In genomic region chr1:131125987-131126744, GRCm38 (mm10) we compare ENCODE assay signal across 9 mouse cellular contexts. TPM values are rescaled to one million over a fixed set of nuclear protein-coding genes. Genes with fewer than 3 reads are reported as not detected.
A peak's percentile ranks its signal among the peaks of the same experiment; 100 is the strongest.
DNase-seq lines count a peak whose midpoint lies in the region; ATAC-seq and TF ChIP-seq lines count a peak whose summit lies in the region.
"Had no signal": no experiment of that assay in that cellular context is flagged by ENCODE, and none has a peak within 500 bp of the region (broad histone marks: within the 10 kb centered on the region; RNA-seq: fewer than 3 reads in every experiment).

No protein-coding gene starts in this region.

- ATAC-seq in lung, embryonic 14.5 days (ENCODE audit: insufficient read depth), result peak; percentile 63; the same call in 1 of the 2 replicates
- peak; percentile 72 for ATAC-seq in granulocyte monocyte progenitor cell, adult 5-6 weeks (replicated peaks; ENCODE audit: poor library complexity, severe bottlenecking)
- ATAC-seq in midbrain, embryonic 14.5 days (ENCODE audit: low FRiP score, low TSS enrichment), result no peak

- peaks cover 19% of the 10 kb centered on the region; the same call in 1 of the 2 replicates for H3K36me3 ChIP-seq in lung, embryonic 14.5 days (ENCODE audit: insufficient read depth)
- peaks cover 46% of the 10 kb centered on the region for H3K36me3 ChIP-seq in midbrain, embryonic 14.5 days (ENCODE audit: control insufficient read depth, insufficient read depth, low read length)

- no peaks in the 10 kb centered on the region for H3K4me1 ChIP-seq in lung, embryonic 14.5 days (ENCODE audit: insufficient read depth)
- no peaks in the 10 kb centered on the region for H3K4me1 ChIP-seq in midbrain, embryonic 14.5 days (ENCODE audit: control insufficient read depth, insufficient read depth, low read length)
- H3K4me1 ChIP-seq: hindbrain, embryonic 15.5 days had no signal

- H3K27ac ChIP-seq in lung, embryonic 14.5 days (ENCODE audit: low read depth), result peak overlapping the region; percentile 30; the same call in 1 of the 2 replicates
- no peak overlapping the region for H3K27ac ChIP-seq in midbrain, embryonic 14.5 days (replicated peaks; ENCODE audit: low read depth, low read length)
- H3K27ac ChIP-seq: hindbrain, embryonic 15.5 days had no signal

- TF ChIP-seq CTCF in lung, embryonic 14.5 days (IDR thresholded peaks at IDR 0.05; ENCODE audit: low read depth), result no peak

- H3K9ac ChIP-seq in lung, embryonic 14.5 days, result no peak overlapping the region
- no peak overlapping the region for H3K9ac ChIP-seq in midbrain, embryonic 14.5 days (replicated peaks; ENCODE audit: low read length)
- H3K9ac ChIP-seq: hindbrain, embryonic 15.5 days had no signal

- no peak overlapping the region for H3K4me3 ChIP-seq in lung, embryonic 14.5 days (ENCODE audit: low read depth, low read length)
- no peak overlapping the region for H3K4me3 ChIP-seq in midbrain, embryonic 14.5 days (replicated peaks; ENCODE audit: low read depth, low read length)
- H3K4me3 ChIP-seq: hindbrain, embryonic 15.5 days had no signal

- DNase-seq in lung, embryonic 14.5 days, result no peak
- no peak for DNase-seq in lung, postnatal 4 days
- peak; percentile 90 for DNase-seq in adrenal gland, adult 2 months
- DNase-seq in spleen, postnatal 36 days (ENCODE audit: low spot score in 2 of 2), result peak; percentile 45 to 73
- no peak for DNase-seq in urinary bladder, postnatal 4 days (ENCODE audit: low spot score in 2 of 2)
- no peak for DNase-seq in midbrain, embryonic 14.5 days
- DNase-seq: cerebellum, adult 11 months had no signal

- 42% methylated on average over 11 of the region's 11 CpGs for WGBS in lung, embryonic 14.5 days
- 87% methylated on average over 11 of the region's 11 CpGs for WGBS in midbrain, embryonic 14.5 days

- H3K27me3 ChIP-seq in lung, embryonic 14.5 days (ENCODE audit: insufficient read depth, low read length), result no peaks in the 10 kb centered on the region
- H3K27me3 ChIP-seq in midbrain, embryonic 14.5 days (ENCODE audit: control insufficient read depth, insufficient read depth, low read length), result no peaks in the 10 kb centered on the region
- H3K27me3 ChIP-seq: hindbrain, embryonic 15.5 days had no signal

- no peaks in the 10 kb centered on the region for H3K9me3 ChIP-seq in lung, embryonic 14.5 days (ENCODE audit: low read depth, low read length)
- H3K9me3 ChIP-seq in midbrain, embryonic 14.5 days (ENCODE audit: control insufficient read depth, low read length), result no peaks in the 10 kb centered on the region
- H3K9me3 ChIP-seq: hindbrain, embryonic 15.5 days had no signal

- 0 out of 2 replicates have a peak overlapping the region, but pooled peaks have one; percentile 7 for H3K4me2 ChIP-seq in lung, embryonic 14.5 days
- H3K4me2 ChIP-seq in midbrain, embryonic 14.5 days (ENCODE audit: low read length), result no peak overlapping the region
- H3K4me2 ChIP-seq: hindbrain, embryonic 15.5 days had no signal

RNA-seq across cellular contexts. Expression of gene Dyrk3, which starts 12.0 kb away (rescaled TPM):
- 3.9 and 4.3 TPM in 2 replicates for polyA plus RNA-seq in lung, embryonic 14.5 days (2014; fragmentation: Nextera tagmentation; extraction: Ambion mirVana)
- 1 to 10 TPM; 5.6 to 7.3 TPM for total RNA-seq in adrenal gland, adult 2 months (2021)
- 2.3 and 3.2 TPM in 2 replicates for polyA plus RNA-seq in adrenal gland, adult 2 months (2012; rRNA removed)
- 6.1 and 6.2 TPM in 2 replicates for total RNA-seq in granulocyte monocyte progenitor cell, adult 5-6 weeks (2014; fragmentation: Nextera tagmentation)
- 4.1 and 6.3 TPM in 2 replicates for total RNA-seq in granulocyte monocyte progenitor cell, adult 5-6 weeks (2017)
- polyA plus RNA-seq in midbrain, embryonic 14.5 days (2014; fragmentation: Nextera tagmentation; extraction: Ambion mirVana), result 14.8 and 18.7 TPM in 2 replicates

RNA-seq across cellular contexts. Expression of gene Eif2d, which starts 26.8 kb away (rescaled TPM):
- 58.0 and 63.5 TPM in 2 replicates for polyA plus RNA-seq in lung, embryonic 14.5 days (2014; fragmentation: Nextera tagmentation; extraction: Ambion mirVana)
- total RNA-seq in adrenal gland, adult 2 months (2021), result 10 to 100 TPM; 40.0 to 41.8 TPM
- polyA plus RNA-seq in adrenal gland, adult 2 months (2012; rRNA removed), result 27.5 and 29.7 TPM in 2 replicates
- total RNA-seq in granulocyte monocyte progenitor cell, adult 5-6 weeks (2014; fragmentation: Nextera tagmentation), result 43.3 and 44.9 TPM in 2 replicates
- total RNA-seq in granulocyte monocyte progenitor cell, adult 5-6 weeks (2017), result 17.1 and 25.6 TPM in 2 replicates
- 47.3 and 54.8 TPM in 2 replicates for polyA plus RNA-seq in midbrain, embryonic 14.5 days (2014; fragmentation: Nextera tagmentation; extraction: Ambion mirVana)

RNA-seq across cellular contexts. Expression of gene Mapkapk2, which starts 28.5 kb away (rescaled TPM):
- 63.6 and 72.3 TPM in 2 replicates for polyA plus RNA-seq in lung, embryonic 14.5 days (2014; fragmentation: Nextera tagmentation; extraction: Ambion mirVana)
- total RNA-seq in adrenal gland, adult 2 months (2021), result 100 to 1,000 TPM; 161 to 176 TPM
- 130 and 132 TPM in 2 replicates for polyA plus RNA-seq in adrenal gland, adult 2 months (2012; rRNA removed)
- 212 and 254 TPM in 2 replicates for total RNA-seq in granulocyte monocyte progenitor cell, adult 5-6 weeks (2014; fragmentation: Nextera tagmentation)
- 209 and 233 TPM in 2 replicates for total RNA-seq in granulocyte monocyte progenitor cell, adult 5-6 weeks (2017)
- polyA plus RNA-seq in midbrain, embryonic 14.5 days (2014; fragmentation: Nextera tagmentation; extraction: Ambion mirVana), result 25.0 and 35.0 TPM in 2 replicates

Comparison
In these comparisons a context has a peak if more than half of its experiments do, and no peak if none do; other contexts are left out.
1. DNase-seq: peak in adrenal gland, adult 2 months (single experiment) and spleen, postnatal 36 days (2 of 2); none in lung, embryonic 14.5 days (single experiment), lung, postnatal 4 days (0 of 2), urinary bladder, postnatal 4 days (0 of 2) and midbrain, embryonic 14.5 days (single experiment).